Mouse (Mus musculus) MEL (cell line): ENCODE measurements around the gene Ecel1. TPM values are rescaled to one million over a fixed set of nuclear protein-coding genes. Genes with fewer than 3 reads are reported as not detected.

Experiments
- DNase-seq: peaks from one replicate; pipeline ENCODE4 v3.0.0; 2011; ENCODE audit warnings: low read depth, low spot score
- H3K27ac ChIP-seq: 2 replicates; pipeline ENCODE4 v1.5.1; 2012; ENCODE audit warnings: low read depth, mild to moderate bottlenecking, control low read depth, low read length, moderate library complexity; ENCODE audit not compliant: control insufficient read depth
- H3K27me3 ChIP-seq, 2 experiments: fragments of 150-350 bp in 1 of 2; sonication (generic) in 1 of 2; 2 replicates each; pipeline ENCODE4 v1.6.1; 2012; ENCODE audit warnings: low read length in 2 of 2, mild to moderate bottlenecking in 2 of 2, improper control_type of control experiment in 1 of 2, moderate library complexity in 1 of 2; ENCODE audit not compliant: insufficient read depth in 2 of 2, control insufficient read depth in 1 of 2
- H3K36me3 ChIP-seq, 2 experiments: 2 replicates each; pipeline ENCODE4 v1.6.1; 2012 to 2014; ENCODE audit warnings: low read length in 2 of 2, improper control_type of control experiment in 1 of 2, inconsistent platforms in 1 of 2, mild to moderate bottlenecking in 1 of 2; ENCODE audit not compliant: insufficient read depth in 2 of 2, control insufficient read depth in 1 of 2
- H3K4me1 ChIP-seq, 2 experiments: fragments of 150-350 bp in 1 of 2; sonication (generic) in 1 of 2; 2 replicates each; pipeline ENCODE4 v1.6.1; 2012; ENCODE audit warnings: low read length in 2 of 2, improper control_type of control experiment in 1 of 2, mild to moderate bottlenecking in 1 of 2; ENCODE audit not compliant: insufficient read depth in 2 of 2, control insufficient read depth in 1 of 2
- H3K4me3 ChIP-seq, 2 experiments: fragments of 150-350 bp in 1 of 2; sonication (generic) in 1 of 2; 2 replicates each; pipeline ENCODE4 v1.5.1; 2012; ENCODE audit warnings: low read depth in 2 of 2, low read length in 2 of 2, mild to moderate bottlenecking in 2 of 2, moderate library complexity in 2 of 2, control low read depth in 1 of 2, improper control_type of control experiment in 1 of 2; ENCODE audit not compliant: control insufficient read depth in 1 of 2, insufficient read depth in 1 of 2
- H3K79me2 ChIP-seq: 2 replicates; pipeline ENCODE4 v1.6.1; 2012; ENCODE audit warnings: mild to moderate bottlenecking, low read length, moderate library complexity; ENCODE audit not compliant: control insufficient read depth, poor library complexity, insufficient read depth
- H3K9ac ChIP-seq: 2 replicates; pipeline ENCODE4 v1.6.1; 2012; ENCODE audit warnings: low read depth, mild to moderate bottlenecking, control low read depth, low read length, moderate library complexity; ENCODE audit not compliant: control insufficient read depth, poor library complexity, severe bottlenecking
- H3K9me3 ChIP-seq: fragments of 150-350 bp; sonication (generic); replicated peaks from 2 replicates; pipeline ENCODE4 v1.6.1; 2012; ENCODE audit warnings: mild to moderate bottlenecking, low read length, improper control_type of control experiment, moderate library complexity; ENCODE audit not compliant: insufficient read depth
- CTCF ChIP-seq, 3 experiments: IDR thresholded peaks in 2 of 3; conservative IDR thresholded peaks in 1 of 3; 2 replicates each; pipeline ENCODE4 v1.5.1; 2011 to 2012; ENCODE audit warnings: low read length in 3 of 3, low read depth in 2 of 3, mild to moderate bottlenecking in 2 of 3, improper control_type of control experiment in 1 of 3, inconsistent platforms in 1 of 3, mixed read lengths in 1 of 3, moderate library complexity in 1 of 3; ENCODE audit not compliant: control insufficient read depth in 1 of 3, insufficient read depth in 1 of 3, poor library complexity in 1 of 3, severe bottlenecking in 1 of 3
- E2F4 ChIP-seq: IDR thresholded peaks from 2 replicates; pipeline ENCODE4 v1.6.1; 2011; ENCODE audit warnings: low read depth, low read length, improper control_type of control experiment, borderline replicate concordance
- ELF1 ChIP-seq: IDR thresholded peaks from 2 replicates; pipeline ENCODE4 v1.6.1; 2014; ENCODE audit warnings: low read depth, mild to moderate bottlenecking, inconsistent platforms, low read length, improper control_type of control experiment, moderate library complexity
- EP300 ChIP-seq, 2 experiments: IDR thresholded peaks; 2 replicates each; pipeline ENCODE4 v1.6.1; 2011; ENCODE audit warnings: improper control_type of control experiment in 2 of 2, low read length in 2 of 2, low read depth in 1 of 2, mild to moderate bottlenecking in 1 of 2
- ETS1 ChIP-seq: IDR thresholded peaks from 2 replicates; pipeline ENCODE4 v1.6.1; 2012; ENCODE audit warnings: low read depth, mild to moderate bottlenecking, inconsistent platforms, low read length, improper control_type of control experiment, moderate library complexity
- GABPA ChIP-seq: IDR thresholded peaks from 2 replicates; pipeline ENCODE4 v1.6.1; 2012; ENCODE audit warnings: low read depth, mild to moderate bottlenecking, inconsistent platforms, low read length, improper control_type of control experiment, moderate library complexity
- GATA1 ChIP-seq: IDR thresholded peaks from 2 replicates; pipeline ENCODE4 v1.6.1; 2011; ENCODE audit warnings: low read depth, low read length, improper control_type of control experiment
- HCFC1 ChIP-seq: IDR thresholded peaks from 2 replicates; pipeline ENCODE4 v1.6.1; 2012; ENCODE audit warnings: low read depth, mild to moderate bottlenecking, inconsistent platforms, low read length, improper control_type of control experiment, moderate library complexity
- JUND ChIP-seq: IDR thresholded peaks from 2 replicates; pipeline ENCODE4 v1.6.1; 2011; ENCODE audit warnings: low read depth, mild to moderate bottlenecking, improper control_type of control experiment, low read length
- KAT2A ChIP-seq: conservative IDR thresholded peaks from 2 replicates; pipeline ENCODE4 v1.6.1; 2012; ENCODE audit warnings: low read depth, low read length, improper control_type of control experiment, inconsistent platforms
- MAX ChIP-seq: IDR thresholded peaks from 2 replicates; pipeline ENCODE4 v1.6.1; 2011; ENCODE audit warnings: low read length, improper control_type of control experiment
- MAZ ChIP-seq: IDR thresholded peaks from 2 replicates; pipeline ENCODE4 v1.6.1; 2012; ENCODE audit warnings: low read depth, mild to moderate bottlenecking, inconsistent platforms, low read length, improper control_type of control experiment
- MEF2A ChIP-seq: IDR thresholded peaks from 2 replicates; pipeline ENCODE4 v1.6.1; 2014; ENCODE audit warnings: low read depth, mild to moderate bottlenecking, inconsistent platforms, low read length, improper control_type of control experiment; ENCODE audit not compliant: poor library complexity, insufficient replicate concordance, severe bottlenecking; ENCODE audit errors: extremely low read depth
- MXI1 ChIP-seq: IDR thresholded peaks from 2 replicates; pipeline ENCODE4 v1.6.1; 2011; ENCODE audit warnings: mild to moderate bottlenecking, low read depth, low read length, improper control_type of control experiment
- MYB ChIP-seq: IDR thresholded peaks from 2 replicates; pipeline ENCODE4 v1.6.1; 2011; ENCODE audit warnings: mild to moderate bottlenecking, low read depth, low read length, improper control_type of control experiment
- MYC ChIP-seq: IDR thresholded peaks from 2 replicates; pipeline ENCODE4 v1.6.1; 2011; ENCODE audit warnings: low read depth, mild to moderate bottlenecking, low read length, improper control_type of control experiment, moderate library complexity
- NELFE ChIP-seq: IDR thresholded peaks from 2 replicates; pipeline ENCODE4 v1.6.1; 2011; ENCODE audit warnings: low read depth, low read length, improper control_type of control experiment
- NRF1 ChIP-seq: IDR thresholded peaks from 2 replicates; pipeline ENCODE4 v1.6.1; 2014; ENCODE audit warnings: low read depth, mild to moderate bottlenecking, inconsistent platforms, low read length, improper control_type of control experiment, moderate library complexity; ENCODE audit not compliant: poor library complexity, insufficient read depth, severe bottlenecking
- POLR2A ChIP-seq, 2 experiments: IDR thresholded peaks; 2 replicates each; pipeline ENCODE4 v1.6.1; 2011 to 2012; ENCODE audit warnings: low read length in 2 of 2, mild to moderate bottlenecking in 2 of 2, control low read depth in 1 of 2, improper control_type of control experiment in 1 of 2, low read depth in 1 of 2, moderate library complexity in 1 of 2; ENCODE audit not compliant: control insufficient read depth in 1 of 2, insufficient read depth in 1 of 2, poor library complexity in 1 of 2
- RAD21 ChIP-seq: IDR thresholded peaks from 2 replicates; pipeline ENCODE4 v1.6.1; 2011; ENCODE audit warnings: mild to moderate bottlenecking, low read depth, low read length, improper control_type of control experiment
- RCOR1 ChIP-seq: IDR thresholded peaks from 2 replicates; pipeline ENCODE4 v1.6.1; 2012; ENCODE audit warnings: low read depth, mild to moderate bottlenecking, inconsistent platforms, low read length, improper control_type of control experiment
- SMC3 ChIP-seq: IDR thresholded peaks from 2 replicates; pipeline ENCODE4 v1.6.1; 2011; ENCODE audit warnings: low read depth, low read length, improper control_type of control experiment
- TAL1 ChIP-seq: IDR thresholded peaks from 2 replicates; pipeline ENCODE4 v1.6.1; 2012; ENCODE audit warnings: mild to moderate bottlenecking, inconsistent platforms, low read length, moderate library complexity, mixed read lengths
- UBTF ChIP-seq: IDR thresholded peaks from 2 replicates; pipeline ENCODE4 v1.6.1; 2012; ENCODE audit warnings: low read depth, mild to moderate bottlenecking, inconsistent platforms, low read length, improper control_type of control experiment, moderate library complexity, borderline replicate concordance; ENCODE audit not compliant: insufficient read depth
- USF1 ChIP-seq: IDR thresholded peaks from 2 replicates; pipeline ENCODE4 v1.6.1; 2014; ENCODE audit warnings: low read depth, mild to moderate bottlenecking, inconsistent platforms, low read length, improper control_type of control experiment, moderate library complexity
- USF2 ChIP-seq, 2 experiments: IDR thresholded peaks; 2 replicates each; pipeline ENCODE4 v1.6.1; 2011 to 2012; ENCODE audit warnings: improper control_type of control experiment in 2 of 2, low read length in 2 of 2, borderline replicate concordance in 1 of 2, inconsistent platforms in 1 of 2, low read depth in 1 of 2, mild to moderate bottlenecking in 1 of 2; ENCODE audit not compliant: insufficient read depth in 1 of 2
- ZC3H11A ChIP-seq: IDR thresholded peaks from 2 replicates; pipeline ENCODE4 v1.6.1; 2012; ENCODE audit warnings: low read depth, mild to moderate bottlenecking, inconsistent platforms, low read length, improper control_type of control experiment
- ZKSCAN1 ChIP-seq: IDR thresholded peaks from 2 replicates; pipeline ENCODE4 v1.6.1; 2012; ENCODE audit warnings: low read depth, mild to moderate bottlenecking, inconsistent platforms, low read length, improper control_type of control experiment, moderate library complexity
- ZMIZ1 ChIP-seq: IDR thresholded peaks from 2 replicates; pipeline ENCODE4 v1.6.1; 2012; ENCODE audit warnings: low read depth, mild to moderate bottlenecking, inconsistent platforms, low read length, improper control_type of control experiment, moderate library complexity
- polyA plus RNA-seq, 2 experiments: library from polyadenylated mRNA; stranded (reverse) in 1 of 2; unstranded in 1 of 2; fragments of >175 nt in 1 of 2; fragments of >200 nt in 1 of 2; gene quantifications; 2 replicates each; pipeline versions ENCODE4 v1.2.1 to v1.2.4; 2012; ENCODE audit warnings: low replicate concordance in 2 of 2, low read depth in 1 of 2; ENCODE audit not compliant: insufficient read length in 2 of 2, insufficient read depth in 1 of 2, missing spikeins in 1 of 2
- total RNA-seq: library from RNA; depleted of rRNA; stranded (reverse); fragments of 300-350 nt; gene quantifications from 2 replicates; pipeline ENCODE4 v1.2.3, GENCODE M21; 2012

Ecel1 gene
- total and polyA plus RNA-seq, 3 experiments, result 0.73 to 4.8 TPM; not detected in 1

DNA sequence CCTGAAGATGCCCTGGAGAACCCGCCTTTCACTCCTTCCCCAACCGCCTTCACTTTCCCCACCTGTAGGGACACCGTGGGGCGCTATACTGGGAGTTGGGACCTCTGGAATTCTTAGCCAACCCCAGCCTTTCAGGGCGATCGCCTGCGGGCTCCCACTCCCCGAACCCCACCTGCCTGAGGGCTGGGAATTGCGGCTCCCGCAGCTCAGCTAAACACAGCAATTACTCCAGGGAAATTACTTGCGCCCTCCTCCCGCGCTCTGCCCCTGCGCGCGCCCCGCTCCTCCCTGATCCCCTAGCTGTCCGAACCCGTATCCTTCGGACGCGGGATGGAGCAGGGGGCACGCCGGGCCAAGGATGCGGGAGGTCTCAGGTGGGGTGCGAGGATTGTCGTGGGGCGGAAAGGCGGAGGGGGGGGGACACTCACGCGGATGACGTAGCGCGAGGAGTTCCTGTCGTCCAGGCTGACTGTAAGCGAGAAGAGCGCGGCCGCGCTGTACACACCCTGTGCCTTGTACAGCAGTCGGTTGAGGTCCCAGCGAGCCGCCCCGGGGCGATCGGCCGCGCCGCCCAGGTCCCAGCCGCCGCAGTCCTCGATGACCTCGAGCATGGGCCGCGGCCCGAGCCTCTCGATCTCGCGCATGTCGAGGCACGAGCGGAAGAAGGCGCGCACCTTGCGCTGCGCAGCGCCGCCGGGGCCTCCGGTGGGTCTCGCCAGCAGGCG is 2.4 kb downstream of the Ecel1 start:
- Histone ChIP-seq H3K9ac (no peak overlapping the region), H3K79me2 (no peaks in the 10 kb centered on the region), H3K9me3 (no peaks in the 10 kb centered on the region), H3K27ac (no peak overlapping the region), H3K27me3 (peaks cover 0 to 1% of the 10 kb centered on the region in 2 experiments; a peak in 1 of 4 replicates), H3K36me3 (no peaks in the 10 kb centered on the region), H3K4me3 (no peak overlapping the region), H3K4me1 (no peaks in the 10 kb centered on the region)
- TF ChIP-seq GABPA, result no peak
- TF ChIP-seq ZC3H11A, result no peak
- no peak for TF ChIP-seq JUND
- TF ChIP-seq MYB, result no peak
- TF ChIP-seq ZMIZ1, result no peak
- TF ChIP-seq MAZ, result no peak
- no peak for TF ChIP-seq GATA1
- TF ChIP-seq MXI1, result no peak
- TF ChIP-seq MAX, result no peak
- TF ChIP-seq TAL1, result no peak
- TF ChIP-seq KAT2A, result no peak
- TF ChIP-seq NELFE, result no peak
- no peak for TF ChIP-seq POLR2A (IDR thresholded peaks at IDR 0.05; ENCODE audit: control insufficient read depth in 1 of 2, insufficient read depth in 1 of 2, low read depth in 1 of 2, low read length in 2 of 2, poor library complexity in 1 of 2)
- no peak for TF ChIP-seq NRF1
- TF ChIP-seq ELF1, result no peak
- TF ChIP-seq UBTF, result no peak
- no peak for DNase-seq

DNA sequence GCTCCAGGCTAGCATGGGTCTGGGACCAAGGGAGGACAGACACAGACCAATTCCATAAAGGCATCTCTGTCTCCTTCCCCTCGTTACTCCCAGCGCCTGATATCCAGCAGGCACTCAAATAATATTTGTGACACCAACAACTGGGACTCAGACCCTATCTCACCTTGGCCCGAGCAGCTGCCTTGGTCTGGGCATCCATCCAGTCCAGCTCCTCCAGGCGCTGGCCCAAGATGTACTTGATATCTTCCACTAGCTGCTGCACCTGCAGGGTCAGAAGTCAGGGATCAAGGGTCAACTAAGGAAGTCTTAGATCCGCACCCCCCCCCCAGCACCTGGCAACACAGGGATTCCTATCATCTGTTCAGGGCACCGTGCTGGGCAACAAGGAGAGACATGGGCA is 5.0 kb downstream of the Ecel1 start:
- Histone ChIP-seq H3K9me3 (no peaks in the 10 kb centered on the region), H3K27ac (no peak overlapping the region), H3K27me3 (no peaks in the 10 kb centered on the region), H3K9ac (no peak overlapping the region), H3K36me3 (no peaks in the 10 kb centered on the region), H3K4me1 (0 out of 4 replicates have a peak, but pooled peaks cover 0 to 6% of the 10 kb centered on the region in 2 experiments), H3K79me2 (no peaks in the 10 kb centered on the region), H3K4me3 (no peak overlapping the region)
- no peak for DNase-seq
- TF ChIP-seq ZC3H11A, result no peak
- no peak for TF ChIP-seq HCFC1
- no peak for TF ChIP-seq ETS1
- TF ChIP-seq POLR2A (IDR thresholded peaks at IDR 0.05; ENCODE audit: control insufficient read depth in 1 of 2, insufficient read depth in 1 of 2, low read depth in 1 of 2, low read length in 2 of 2, poor library complexity in 1 of 2), result no peak
- TF ChIP-seq CTCF (IDR thresholded peaks at IDR 0.05 in 2 of 3, conservative IDR thresholded peaks at IDR 0.05 in 1 of 3; ENCODE audit: control insufficient read depth in 1 of 3, insufficient read depth in 1 of 3, low read depth in 2 of 3, low read length in 3 of 3, poor library complexity in 1 of 3, severe bottlenecking in 1 of 3), result no peak
- no peak for TF ChIP-seq SMC3
- TF ChIP-seq JUND, result no peak
- TF ChIP-seq USF2 (IDR thresholded peaks at IDR 0.05; ENCODE audit: borderline replicate concordance in 1 of 2, insufficient read depth in 1 of 2, low read depth in 1 of 2, low read length in 2 of 2), result no peak
- TF ChIP-seq MYC, result no peak
- no peak for TF ChIP-seq RAD21
- no peak for TF ChIP-seq MAZ
- no peak for TF ChIP-seq E2F4
- TF ChIP-seq EP300 (IDR thresholded peaks at IDR 0.05; ENCODE audit: low read depth in 1 of 2, low read length in 2 of 2), result no peak
- TF ChIP-seq MYB, result no peak
- TF ChIP-seq RCOR1, result no peak
- TF ChIP-seq ZKSCAN1, result no peak
- no peak for TF ChIP-seq GATA1
- no peak for TF ChIP-seq ELF1
- no peak for TF ChIP-seq USF1
- no peak for TF ChIP-seq MEF2A
